Mouse (Mus musculus) embryo, embryonic 10 days (tissue): ENCODE results near the gene Sord.

Source experiments
- DNase-seq: peaks from one replicate; pipeline ENCODE4 v3.0.0-alpha.2; 2015; ENCODE audit warnings: low spot score

Gene Sord

DNA sequence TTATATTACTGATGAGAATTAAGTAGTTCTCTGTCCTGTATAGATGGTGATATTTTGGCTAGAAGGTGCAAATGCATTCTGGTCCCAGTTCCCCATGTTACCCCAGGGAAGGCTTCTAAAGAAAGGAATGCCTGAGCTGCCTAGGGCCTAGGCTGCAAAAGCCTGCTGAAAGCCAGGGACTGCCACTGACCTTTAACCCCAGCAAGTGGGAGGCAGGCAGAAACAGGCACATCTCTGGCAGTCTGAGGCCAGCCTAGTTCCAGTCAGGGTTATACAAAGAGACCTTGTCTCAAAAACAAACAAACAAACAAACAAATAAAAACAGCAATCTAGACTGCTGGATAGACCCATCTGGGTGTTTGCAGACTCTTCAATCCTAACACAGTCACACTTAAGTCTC, 6.2 kb downstream of the Sord start:
- no peak for DNase-seq

DNA sequence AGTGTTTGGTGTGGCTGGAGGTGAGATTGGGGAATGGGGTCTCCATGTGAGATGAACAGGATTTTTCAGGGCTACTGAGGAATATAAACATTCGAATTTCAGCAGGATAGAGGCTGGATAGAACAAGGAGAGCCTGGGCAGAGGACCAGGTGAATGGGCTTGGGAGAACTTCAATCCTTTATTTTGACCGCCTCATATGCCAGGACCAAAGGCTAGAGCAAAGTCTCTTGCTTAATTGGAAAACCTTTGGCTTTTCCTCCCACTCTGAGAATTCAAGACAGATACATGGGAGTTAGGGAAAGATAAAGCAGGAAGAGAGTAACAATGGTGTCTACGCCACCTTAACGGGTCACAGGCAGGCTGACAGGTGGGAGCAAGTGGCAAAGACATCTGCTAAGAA, 6.7 kb downstream of the Sord start:
- no peak for DNase-seq

DNA sequence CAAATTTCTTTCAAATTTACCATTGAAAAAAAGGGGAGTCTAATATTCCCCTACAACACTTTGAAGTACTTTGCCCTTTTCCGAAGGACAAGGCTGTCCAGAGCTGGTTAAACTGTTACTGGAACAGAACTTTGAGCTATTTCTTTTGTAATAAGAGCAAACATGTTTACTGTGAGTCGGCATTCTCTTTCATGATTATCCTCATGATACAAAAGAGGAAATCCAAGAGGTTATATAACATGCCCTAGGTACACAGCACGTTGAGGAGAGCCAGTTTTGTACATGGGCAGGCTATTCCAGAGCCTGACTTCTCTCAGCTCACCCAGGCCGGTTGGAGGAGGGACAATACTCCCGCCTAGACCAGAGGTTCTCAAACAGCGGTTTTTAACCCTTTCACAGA, 7.4 kb downstream of the Sord start:
- no peak for DNase-seq

DNA sequence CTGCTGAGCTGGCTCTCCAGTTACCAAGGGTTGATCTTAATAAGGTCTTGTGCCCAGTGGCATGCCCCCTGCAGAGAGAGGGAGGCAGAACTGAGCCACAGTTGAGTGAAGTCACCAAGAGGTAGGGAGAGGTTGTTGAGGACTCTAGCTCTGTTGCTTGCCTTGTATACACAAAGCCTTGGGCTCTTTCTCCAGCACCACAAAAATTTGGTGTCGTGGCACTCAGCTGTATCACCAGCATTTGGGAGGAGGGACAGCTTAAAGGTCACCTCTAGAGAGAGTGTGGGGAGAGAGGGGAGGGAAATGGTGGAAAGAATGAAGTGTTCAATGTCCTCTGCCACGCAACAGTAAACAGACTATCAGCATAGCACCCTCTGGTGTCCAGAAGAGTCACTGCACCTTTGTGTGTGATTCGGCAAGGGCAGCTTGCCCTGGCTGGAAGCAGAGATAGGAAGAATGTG, 9.2 kb downstream of the Sord start:
- DNase-seq = peak; percentile 87

DNA sequence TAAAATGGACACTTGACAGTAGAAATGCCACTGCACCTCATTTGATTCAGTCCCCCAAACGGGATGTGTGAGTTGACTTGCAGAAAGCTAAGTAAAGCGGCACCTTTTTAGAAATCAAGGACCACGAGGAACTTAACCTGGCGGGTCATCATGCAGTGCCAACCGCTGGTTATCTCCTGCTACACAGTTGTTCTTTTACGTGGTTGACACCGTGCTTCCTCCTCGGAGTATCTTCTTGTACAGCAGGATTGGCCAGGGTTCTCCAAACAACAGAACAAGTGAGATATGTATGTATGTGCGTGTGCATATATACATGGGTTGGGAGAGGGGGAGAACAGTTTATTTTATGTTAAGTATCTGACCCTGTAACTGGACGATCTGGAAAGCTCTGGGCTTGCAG, 13.2 kb downstream of the Sord start:
- no peak for DNase-seq

DNA sequence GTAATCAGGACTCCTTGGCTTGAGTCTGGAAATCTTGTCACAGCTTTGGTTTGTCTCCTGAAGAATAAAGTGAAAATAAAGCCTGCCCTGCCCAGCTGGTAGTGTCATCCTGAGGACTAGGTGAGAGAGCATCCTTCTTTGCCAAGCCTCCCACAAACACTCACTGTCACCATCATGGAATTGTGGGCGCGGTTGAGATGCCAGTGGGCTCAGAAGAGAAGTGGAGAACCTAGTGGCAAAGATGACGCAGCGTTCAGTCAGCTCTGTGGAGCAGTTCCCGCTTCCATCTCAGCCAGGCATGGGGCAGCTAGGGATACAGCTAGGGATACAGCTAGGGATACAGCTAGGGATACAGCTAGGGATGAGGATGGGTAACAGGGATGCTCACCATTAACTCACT, 21.4 kb downstream of the Sord start:
- no peak for DNase-seq

DNA sequence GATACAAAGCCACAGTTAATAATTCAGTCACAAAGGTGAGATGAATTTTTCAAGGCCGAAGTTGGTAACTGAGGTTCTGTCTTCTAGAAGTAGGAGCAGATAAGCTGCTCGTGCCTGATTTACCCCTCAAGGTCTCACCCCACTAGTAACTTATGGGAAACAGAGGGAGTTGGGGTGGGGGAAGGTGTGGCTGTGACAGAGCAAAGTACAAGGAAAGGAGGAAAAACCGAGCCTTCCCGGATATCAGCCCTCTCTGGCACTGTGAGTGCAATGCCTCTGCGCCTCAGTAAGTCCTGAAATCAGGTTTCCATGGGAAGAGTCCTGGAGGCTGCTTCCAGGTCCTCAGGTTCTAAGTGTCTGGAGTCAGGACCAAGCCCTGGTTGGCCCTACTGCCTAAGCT, 26.2 kb downstream of the Sord start:
- DNase-seq = no peak

DNA sequence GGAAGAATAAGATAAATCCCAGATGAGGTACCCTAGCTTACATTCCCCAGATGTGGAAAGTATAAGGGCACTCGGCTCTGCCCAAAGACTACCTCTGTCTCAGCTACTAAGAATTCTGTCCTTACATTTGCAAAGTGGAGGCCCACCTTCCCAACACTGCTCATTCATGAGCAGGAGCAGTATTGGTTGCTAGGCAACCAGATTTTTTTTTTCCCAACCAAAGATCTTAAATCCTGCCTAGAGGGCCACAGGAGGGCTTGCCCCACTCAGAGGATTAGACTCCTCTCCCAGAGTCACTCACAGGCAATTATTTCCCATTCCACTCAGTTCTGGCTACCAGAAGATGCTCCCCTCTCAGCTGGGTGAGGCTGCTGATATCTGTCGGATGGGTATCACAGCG, 30.1 kb downstream of the Sord start:
- DNase-seq = peak; percentile 50

DNA sequence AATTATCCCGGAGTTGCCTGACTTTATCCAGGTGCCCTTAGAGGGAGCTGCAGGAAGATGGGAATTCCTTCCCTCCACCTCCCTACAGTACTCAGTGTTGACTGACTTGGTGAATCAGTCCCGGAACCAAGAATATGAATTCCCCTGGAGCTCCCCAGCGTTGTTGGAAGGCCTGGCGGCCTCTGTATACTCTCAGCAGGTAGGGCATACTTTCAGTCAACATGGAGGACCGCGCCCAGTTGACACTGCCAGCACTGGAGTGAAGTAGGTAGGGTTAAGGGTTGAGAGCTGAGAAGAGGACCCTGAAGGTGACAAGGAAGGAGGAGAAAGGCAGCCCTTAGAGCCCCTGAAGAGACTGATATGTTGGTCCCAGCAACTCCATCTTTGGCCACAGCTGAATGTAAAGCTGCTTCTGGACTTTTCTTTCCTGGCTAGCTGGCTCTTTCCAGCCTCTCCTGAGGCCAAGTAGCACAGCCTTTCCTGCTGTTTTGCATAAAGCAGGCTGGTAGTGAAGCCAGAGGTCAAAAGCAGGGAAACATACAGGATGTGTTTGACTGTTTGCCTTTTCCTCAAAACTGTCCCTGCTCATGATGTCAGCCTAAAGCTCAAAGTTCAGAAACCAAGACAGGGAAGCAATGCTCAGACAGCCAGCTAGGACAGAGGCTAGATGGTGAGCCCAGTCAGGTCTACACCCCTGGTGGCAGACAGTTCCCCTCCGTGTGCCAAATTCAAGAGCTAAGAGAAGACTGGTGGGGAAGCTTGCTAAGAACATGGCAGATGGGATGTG, 32.1 kb downstream of the Sord start:
- DNase-seq = no peak

DNA sequence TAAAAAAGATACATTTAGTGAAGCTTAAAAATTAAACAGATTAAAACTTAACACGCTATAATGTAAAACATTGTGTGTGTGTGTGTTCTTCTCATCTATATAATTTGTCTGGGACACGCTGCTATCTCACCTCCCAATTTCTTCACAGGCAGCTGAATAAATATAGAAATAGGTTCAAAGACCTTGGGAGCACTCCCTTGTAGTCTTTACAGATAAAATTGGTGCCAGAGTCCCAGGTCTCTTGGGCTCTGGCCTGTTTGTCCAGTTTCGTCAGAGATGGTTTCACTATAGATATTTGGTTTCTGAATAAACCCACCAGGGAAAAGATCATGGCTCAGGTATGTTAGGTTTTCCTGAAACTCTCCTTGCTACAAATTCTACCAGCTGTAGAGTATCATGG, 44.2 kb downstream of the Sord start:
- DNase-seq = no peak

DNA sequence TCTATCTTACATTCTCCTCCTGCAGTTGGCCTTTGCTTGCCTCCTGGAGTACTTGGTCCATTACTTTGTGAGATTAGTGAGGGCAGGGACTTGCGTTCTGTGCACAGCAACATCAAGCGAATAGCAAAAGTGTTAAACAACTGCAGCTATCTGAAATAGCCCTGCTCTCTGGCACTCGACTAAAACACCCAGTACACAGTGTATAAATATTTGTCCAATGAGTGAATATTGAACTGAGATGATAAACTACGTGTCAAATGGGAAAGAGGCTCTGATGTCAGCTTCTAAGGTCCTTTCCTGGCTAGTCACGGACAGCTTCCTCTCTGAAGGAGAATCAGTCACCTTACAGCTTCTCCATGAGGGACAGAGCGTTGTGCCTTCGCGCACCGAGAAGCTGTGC, 49.5 kb downstream of the Sord start:
- DNase-seq = no peak

DNA sequence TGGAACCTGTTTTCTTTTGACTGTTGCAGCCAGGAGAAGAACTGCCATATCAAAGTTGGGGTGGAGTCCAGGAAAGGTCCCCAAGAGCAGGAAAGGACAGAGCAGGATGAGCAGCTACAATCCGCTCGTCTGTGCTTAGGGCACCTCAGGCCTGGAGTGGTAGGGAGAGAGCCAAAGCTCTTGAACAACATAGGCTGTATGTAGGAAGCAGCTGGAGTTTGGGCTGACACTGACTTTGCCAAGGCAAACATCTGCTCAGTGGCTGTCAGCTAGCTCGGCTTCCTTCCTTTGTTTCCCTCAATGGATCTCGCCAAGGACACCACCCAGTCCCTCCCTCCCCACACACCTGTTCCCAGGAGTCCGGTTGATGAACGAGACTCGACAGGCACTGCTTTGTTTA, 51.6 kb downstream of the Sord start:
- DNase-seq = no peak

DNA sequence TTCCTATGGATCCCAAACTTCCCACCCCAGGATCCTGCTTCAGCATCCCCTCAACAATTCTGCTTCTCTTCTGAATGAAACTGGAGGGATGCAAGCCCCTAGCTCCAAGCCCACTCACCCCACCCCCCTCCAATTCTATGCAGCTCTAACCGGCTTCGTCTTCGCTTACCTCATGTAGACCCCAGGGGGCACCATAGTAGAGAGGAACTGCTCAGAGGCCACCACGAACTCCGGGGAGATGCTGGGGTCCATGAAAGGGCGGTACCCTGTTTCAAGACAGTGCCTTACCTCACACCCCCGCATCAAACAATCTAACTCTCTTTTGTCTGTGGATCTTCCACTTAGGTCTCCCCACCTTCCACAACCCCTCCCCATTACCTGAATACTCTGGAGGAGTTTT, 60.4 kb downstream of the Sord start:
- DNase-seq = peak; percentile 20

DNA sequence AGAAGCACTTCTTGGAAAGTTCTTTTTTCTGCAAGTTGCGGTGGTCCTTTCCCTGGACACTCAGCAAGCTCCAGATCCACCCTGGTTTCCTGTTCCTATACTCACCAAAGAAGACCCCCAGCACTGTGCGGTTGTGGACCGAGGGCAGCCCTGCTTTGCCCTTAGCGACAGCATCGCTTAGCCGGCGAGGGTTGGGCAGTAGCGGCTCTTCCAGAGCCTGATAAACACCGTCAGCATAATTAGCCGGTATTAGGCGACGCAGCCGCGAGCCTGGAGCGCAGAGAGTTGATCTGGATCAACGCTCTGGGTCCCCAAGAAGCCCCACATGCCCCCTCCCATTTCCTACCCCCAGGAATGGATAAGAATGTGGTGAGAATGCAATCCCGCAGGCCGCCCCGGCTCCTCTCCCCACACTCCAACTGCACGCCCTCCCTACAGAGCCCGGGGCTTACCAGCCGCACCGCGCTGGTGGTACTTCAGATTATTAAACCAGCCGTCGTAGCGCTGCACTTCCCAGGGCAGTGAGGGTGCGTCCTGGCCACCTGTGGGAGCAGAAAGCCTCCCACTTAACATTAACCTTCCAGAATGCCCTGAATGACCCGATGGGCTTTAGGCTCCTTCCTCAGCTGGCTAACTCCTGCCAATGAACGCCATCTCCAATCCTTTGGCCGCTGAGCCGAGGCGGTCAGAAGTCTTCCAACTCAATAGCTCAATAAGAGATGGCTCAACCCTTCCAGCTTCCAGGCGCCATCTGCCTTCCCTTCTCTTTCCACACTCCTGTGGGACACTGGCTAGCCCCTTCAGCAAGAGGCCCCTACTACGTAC, 62.9 kb downstream of the Sord start:
- peak; percentile 34 for DNase-seq

DNA sequence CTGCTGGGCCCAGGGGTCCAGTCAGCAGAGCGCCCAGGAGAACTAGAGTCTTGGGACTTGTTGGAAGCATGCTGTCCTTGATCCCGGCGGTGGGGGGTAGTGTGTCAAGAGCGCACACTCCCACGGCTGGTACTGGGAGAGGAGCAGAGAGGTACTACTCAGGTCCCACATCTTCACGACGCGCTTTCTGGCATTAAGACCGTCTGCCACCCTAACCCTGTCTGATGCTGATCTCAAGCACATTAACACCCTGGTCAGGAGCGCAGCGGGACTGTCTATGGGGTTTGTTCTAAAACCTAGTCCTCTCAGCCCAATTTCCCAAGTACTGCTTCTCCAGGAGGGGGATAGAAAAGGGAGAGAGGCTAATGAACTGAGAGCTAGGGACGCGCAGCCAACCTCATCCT, 63.5 kb downstream of the Sord start, which contains the start of gene Duox2:
TSS of gene Duox2 (minus strand) at position 354 of the 404 bp plus-strand sequence.
- no peak for DNase-seq

DNA sequence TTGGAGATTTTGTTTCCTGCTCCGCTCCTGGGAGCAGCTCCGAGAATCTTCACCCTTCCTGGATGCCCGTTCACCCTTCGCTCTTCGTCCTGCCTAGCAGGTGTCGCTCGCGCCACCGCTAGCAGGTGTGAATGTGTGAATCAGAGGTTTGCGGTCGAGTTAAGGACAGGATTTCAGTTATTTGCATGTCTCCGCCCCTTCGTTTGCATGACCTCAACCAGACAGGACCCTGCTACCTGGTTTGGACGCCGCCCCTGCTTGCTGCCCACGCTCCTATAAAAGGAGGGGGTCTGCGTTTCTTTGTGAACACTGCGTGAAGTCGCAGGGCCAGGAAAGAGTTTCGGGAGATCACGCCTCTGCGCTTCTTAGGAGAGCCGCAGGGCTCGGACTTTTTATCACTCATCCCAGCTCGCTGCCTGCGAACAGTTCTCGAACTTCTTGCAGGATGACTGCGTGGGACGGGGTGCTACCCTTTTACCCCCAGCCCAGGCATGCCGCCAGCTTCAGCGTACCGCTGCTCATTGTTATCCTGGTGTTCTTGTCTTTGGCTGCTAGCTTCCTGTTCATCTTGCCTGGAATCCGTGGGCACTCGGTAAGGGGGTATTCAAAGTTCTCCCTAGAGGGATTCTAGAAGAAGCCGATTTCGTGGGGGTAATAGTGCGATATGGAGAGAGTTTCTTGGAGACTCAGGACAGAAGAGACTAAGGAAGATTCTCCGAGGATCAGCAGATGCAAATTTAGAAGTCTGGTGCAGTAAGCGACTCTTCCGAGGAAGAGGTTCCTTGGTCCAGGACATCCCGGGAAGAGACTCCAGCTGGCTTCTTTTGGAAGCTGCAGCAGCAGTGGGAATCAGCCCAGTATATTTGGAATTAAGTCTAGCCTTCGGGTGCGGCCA, 64.3 kb downstream of the Sord start, which contains the start of gene Duoxa2:
TSS of gene Duoxa2 (plus strand) at position 305 of the 895 bp plus-strand sequence.
- DNase-seq = peak; percentile 57

DNA sequence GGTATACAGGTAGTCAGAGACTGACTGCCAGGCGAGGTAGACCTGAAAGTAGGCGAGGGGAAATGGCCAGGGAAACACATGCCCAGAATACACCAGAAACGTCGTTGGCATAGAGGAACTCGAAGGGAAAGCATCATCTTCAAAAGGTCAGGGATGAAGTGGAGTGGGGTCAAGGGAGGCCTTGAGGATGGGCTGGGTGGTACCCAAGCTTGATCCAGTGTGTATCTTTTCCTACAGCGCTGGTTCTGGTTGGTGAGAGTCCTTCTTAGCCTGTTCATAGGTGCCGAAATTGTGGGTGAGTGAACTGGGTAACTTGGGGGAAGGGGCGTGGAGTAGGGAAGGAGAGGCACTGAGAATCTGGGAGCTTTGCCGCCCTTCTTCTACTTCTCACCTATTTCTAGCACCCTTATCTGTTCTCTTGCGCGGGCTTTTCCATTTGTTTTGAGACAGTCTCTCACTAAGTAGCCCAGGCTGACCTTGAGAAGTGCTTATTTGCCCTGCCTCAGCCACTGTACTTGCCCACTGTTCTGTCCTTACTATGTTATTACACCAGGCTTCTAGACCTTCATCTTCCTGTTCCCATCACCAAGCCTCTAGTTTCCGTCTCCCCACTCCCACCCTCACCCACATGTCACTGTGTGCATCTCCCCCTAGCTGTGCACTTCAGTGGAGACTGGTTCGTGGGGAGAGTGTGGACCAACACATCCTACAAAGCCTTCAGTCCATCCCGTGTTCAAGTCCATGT, 65.5 kb downstream of the Sord start:
- DNase-seq = no peak

DNA sequence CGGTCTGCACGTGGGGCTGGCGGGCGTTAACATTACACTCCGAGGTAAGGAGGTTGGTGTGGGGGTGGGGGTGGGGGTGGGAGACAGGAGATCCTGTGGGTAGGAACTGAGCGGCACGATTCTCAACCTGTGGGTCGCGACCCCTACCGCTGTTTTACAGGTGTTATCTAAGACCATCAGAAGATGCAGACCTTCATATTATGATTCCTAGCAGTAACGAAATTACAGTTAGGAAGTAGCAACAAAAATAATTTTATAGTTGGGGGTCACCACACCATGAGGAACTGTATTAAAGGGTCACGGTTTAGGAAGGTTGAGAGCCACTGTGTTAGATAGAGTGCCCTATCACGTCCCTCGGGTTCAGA, 66.1 kb downstream of the Sord start:
- peak; percentile 15 for DNase-seq

DNA sequence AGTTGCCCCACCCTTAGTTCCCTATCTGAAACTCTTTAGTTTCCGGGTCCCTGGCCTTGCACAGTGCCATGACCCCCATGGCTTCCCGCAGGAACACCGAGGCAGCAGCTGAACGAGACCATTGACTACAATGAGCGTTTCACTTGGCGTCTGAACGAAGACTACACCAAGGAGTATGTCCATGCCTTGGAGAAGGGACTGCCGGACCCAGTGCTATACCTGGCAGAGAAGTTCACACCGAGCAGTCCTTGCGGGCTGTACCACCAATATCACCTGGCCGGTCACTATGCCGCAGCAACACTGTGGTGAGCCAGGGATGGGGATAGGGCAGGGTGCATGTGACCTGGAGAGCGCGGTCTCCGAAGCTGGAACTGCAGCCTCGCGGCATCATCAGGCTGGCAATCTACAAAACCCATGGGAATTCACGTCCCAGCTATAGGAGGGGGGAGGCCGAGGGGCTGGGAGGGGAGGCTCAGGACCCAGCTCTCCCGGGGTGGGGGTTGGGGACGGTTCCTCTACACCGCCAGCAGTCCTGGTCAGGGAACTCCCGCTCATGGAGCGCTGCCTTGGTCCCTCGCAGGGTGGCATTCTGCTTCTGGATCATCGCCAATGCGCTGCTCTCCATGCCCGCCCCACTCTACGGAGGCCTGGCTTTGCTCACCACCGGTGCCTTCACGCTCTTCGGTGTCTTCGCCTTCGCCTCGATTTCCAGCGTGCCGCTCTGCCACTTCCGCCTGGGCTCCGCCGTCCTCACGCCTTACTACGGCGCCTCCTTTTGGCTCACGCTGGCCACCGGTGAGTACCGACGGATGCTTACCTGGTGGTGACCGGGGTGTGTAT, 66.8 kb downstream of the Sord start:
- DNase-seq = peak; percentile 54

DNA sequence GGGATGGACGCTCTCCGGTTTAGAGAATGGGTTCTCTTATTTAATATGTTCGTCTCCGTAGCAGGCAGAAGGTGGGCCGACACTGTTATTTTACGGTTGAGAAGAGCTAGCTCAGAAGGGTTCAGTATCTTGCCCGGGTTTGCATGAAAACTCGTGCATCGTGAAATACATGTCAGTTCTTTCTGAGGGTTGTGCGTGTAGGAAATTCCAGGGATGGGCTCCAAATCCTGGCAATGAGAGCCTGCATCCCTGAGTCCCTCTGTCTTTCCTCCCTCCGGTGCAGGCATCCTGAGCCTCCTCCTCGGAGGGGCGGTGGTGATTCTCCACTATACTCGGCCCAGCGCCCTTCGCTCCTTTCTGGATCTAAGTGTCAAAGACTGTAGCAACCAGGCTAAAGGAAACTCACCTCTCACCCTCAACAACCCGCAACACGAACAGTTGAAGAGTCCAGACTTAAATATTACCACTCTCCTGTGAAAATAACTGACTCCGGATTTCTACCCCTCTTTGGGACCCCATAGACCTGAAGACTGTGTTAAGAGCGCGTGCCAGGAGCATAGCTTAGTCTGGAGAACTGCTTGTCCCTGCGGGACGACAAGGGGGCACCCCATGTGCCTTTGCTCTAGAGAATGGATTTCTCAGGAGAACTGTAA, 67.5 kb downstream of the Sord start:
- no peak for DNase-seq
